Comparison of ENCODE assay signal across 17 mouse cellular contexts in the genomic region with DNA sequence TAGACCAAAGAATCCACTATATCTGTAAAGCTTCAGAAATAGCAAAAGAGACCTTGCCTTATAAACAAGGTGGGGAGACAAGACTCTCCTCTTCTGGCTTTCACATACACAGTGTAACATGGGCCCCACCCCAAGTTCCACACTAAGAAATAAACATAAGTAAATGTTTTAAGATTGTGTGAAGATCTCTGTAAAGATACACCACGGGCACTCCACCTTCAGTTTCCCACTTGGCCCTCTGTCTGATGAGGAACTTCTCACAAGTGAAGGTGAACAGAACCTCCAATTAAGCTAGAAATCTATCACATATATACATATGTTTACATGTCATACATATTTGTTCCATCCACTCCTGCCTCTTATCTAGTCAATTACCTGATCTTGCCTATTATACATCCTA.
"Had no signal": no experiment of that assay in that cellular context is flagged by ENCODE, and none has a peak within 500 bp of the region (broad histone marks: within the 10 kb centered on the region; RNA-seq: fewer than 3 reads in every experiment).

No protein-coding gene starts in this region.

- H3K27ac ChIP-seq: liver, embryonic 14.5 days; midbrain, embryonic 10.5 days; midbrain, embryonic 13.5 days; midbrain, embryonic 15.5 days; neural tube, embryonic 13.5 days; neural tube, embryonic 15.5 days; stomach, embryonic 15.5 days; stomach, postnatal 0 days had no signal

- H3K27me3 ChIP-seq: midbrain, embryonic 13.5 days; midbrain, embryonic 15.5 days; neural tube, embryonic 13.5 days; neural tube, embryonic 15.5 days; stomach, embryonic 15.5 days had no signal

- H3K4me3 ChIP-seq: midbrain, embryonic 10.5 days; midbrain, embryonic 13.5 days; midbrain, embryonic 15.5 days; myocyte; neural tube, embryonic 13.5 days; neural tube, embryonic 15.5 days; stomach, embryonic 15.5 days had no signal

- H3K4me2 ChIP-seq: lung, embryonic 14.5 days; midbrain, embryonic 13.5 days; midbrain, embryonic 15.5 days; neural tube, embryonic 13.5 days; neural tube, embryonic 15.5 days; stomach, embryonic 15.5 days had no signal

- H3K36me3 ChIP-seq: midbrain, embryonic 10.5 days; midbrain, embryonic 13.5 days; midbrain, embryonic 15.5 days; neural tube, embryonic 13.5 days; neural tube, embryonic 15.5 days; stomach, embryonic 15.5 days had no signal

- ATAC-seq: midbrain, embryonic 13.5 days; midbrain, embryonic 15.5 days had no signal

- H3K9me3 ChIP-seq: midbrain, embryonic 10.5 days; midbrain, embryonic 13.5 days; midbrain, embryonic 15.5 days; neural tube, embryonic 13.5 days; neural tube, embryonic 15.5 days; stomach, embryonic 15.5 days had no signal

- DNase-seq: lung, adult 18-20 months; lung, embryonic 14.5 days; lung, postnatal 10 days; lung, postnatal 4 days; retina, postnatal 1 day; right cerebral cortex, adult 18-20 months; right cerebral cortex, postnatal 25 days; thymus, adult 2 months had no signal

- H3K4me1 ChIP-seq: midbrain, embryonic 10.5 days; midbrain, embryonic 13.5 days; midbrain, embryonic 15.5 days; neural tube, embryonic 13.5 days; neural tube, embryonic 15.5 days; stomach, embryonic 15.5 days had no signal

- H3K9ac ChIP-seq: liver, embryonic 14.5 days; lung, embryonic 14.5 days; midbrain, embryonic 13.5 days; midbrain, embryonic 15.5 days; neural tube, embryonic 13.5 days; neural tube, embryonic 15.5 days; stomach, embryonic 15.5 days had no signal
